Mouse (Mus musculus): ENCODE measurements around the gene Sgcd. TPM values are rescaled to one million over a fixed set of nuclear protein-coding genes. Genes with fewer than 3 reads are reported as not detected.

Gene Sgcd
- polyA plus RNA-seq, 1 experiment from 2014 or later = 1.5 TPM

- DNase-seq (ENCODE audit: low spot score) (no peak), ATAC-seq (replicated peaks; ENCODE audit: low FRiP score) (no peak)
- Histone ChIP-seq H3K9me3 (ENCODE audit: control insufficient read depth, low read length) (no peaks in the 10 kb centered on the region), H3K4me2 (no peak overlapping the region), H3K9ac (ENCODE audit: low read depth, low read length) (no peak overlapping the region), H3K27ac (ENCODE audit: low read depth, low read length) (no peak overlapping the region), H3K4me1 (replicated peaks; ENCODE audit: control insufficient read depth, insufficient read depth, low read length) (no peaks in the 10 kb centered on the region), H3K36me3 (ENCODE audit: control insufficient read depth, insufficient read depth, low read length) (no peaks in the 10 kb centered on the region), H3K4me3 (ENCODE audit: low read depth, low read length) (no peak overlapping the region), H3K27me3 (replicated peaks; ENCODE audit: control insufficient read depth, insufficient read depth, low read length) (no peaks in the 10 kb centered on the region)
Measured at GRCm38 (mm10) chr11:47305579-47305978, 683.2 kb downstream of the Sgcd start.

- H3K27ac ChIP-seq (ENCODE audit: low read depth, low read length) = no peak overlapping the region
- WGBS = 76% methylated on average over 12 of the region's 12 CpGs
Measured at GRCm38 (mm10) chr11:47304702-47305450, 683.9 kb downstream of the Sgcd start.

GRCm38 (mm10) chr11:47299777-47300176, 689.0 kb downstream of the Sgcd start:
- Histone ChIP-seq H3K4me2 (no peak overlapping the region), H3K36me3 (ENCODE audit: control insufficient read depth, insufficient read depth, low read length) (no peaks in the 10 kb centered on the region), H3K27me3 (replicated peaks; ENCODE audit: control insufficient read depth, insufficient read depth, low read length) (no peaks in the 10 kb centered on the region), H3K4me3 (ENCODE audit: low read depth, low read length) (no peak overlapping the region), H3K27ac (ENCODE audit: low read depth, low read length) (no peak overlapping the region), H3K9ac (ENCODE audit: low read depth, low read length) (no peak overlapping the region), H3K9me3 (ENCODE audit: control insufficient read depth, low read length) (no peaks in the 10 kb centered on the region), H3K4me1 (replicated peaks; ENCODE audit: control insufficient read depth, insufficient read depth, low read length) (no peaks in the 10 kb centered on the region)
- DNase-seq (ENCODE audit: low spot score) (no peak), ATAC-seq (replicated peaks; ENCODE audit: low FRiP score) (no peak)
- WGBS = 79% methylated on average over 1 of the region's 1 CpGs

More at GRCm38 (mm10) chr11:47304702-47305450, 683.9 kb downstream of the Sgcd start:
- H3K27me3 ChIP-seq (replicated peaks; ENCODE audit: control insufficient read depth, insufficient read depth, low read length) = no peaks in the 10 kb centered on the region
- H3K4me1 ChIP-seq (replicated peaks; ENCODE audit: control insufficient read depth, insufficient read depth, low read length) = no peaks in the 10 kb centered on the region
- no peak for DNase-seq (ENCODE audit: low spot score)
- H3K4me3 ChIP-seq (ENCODE audit: low read depth, low read length) = no peak overlapping the region
- H3K9me3 ChIP-seq (ENCODE audit: control insufficient read depth, low read length) = no peaks in the 10 kb centered on the region
- no peak overlapping the region for H3K9ac ChIP-seq (ENCODE audit: low read depth, low read length)
- no peak overlapping the region for H3K4me2 ChIP-seq
- ATAC-seq (replicated peaks; ENCODE audit: low FRiP score) = no peak
- H3K36me3 ChIP-seq (ENCODE audit: control insufficient read depth, insufficient read depth, low read length) = no peaks in the 10 kb centered on the region

- no peak overlapping the region for H3K9ac ChIP-seq (ENCODE audit: low read depth, low read length)
- DNase-seq (ENCODE audit: low spot score) (no peak), ATAC-seq (replicated peaks; ENCODE audit: low FRiP score) (no peak)
- no peak overlapping the region for H3K4me2 ChIP-seq
- 89% methylated on average over 1 of the region's 1 CpGs for WGBS
- no peaks in the 10 kb centered on the region for H3K36me3 ChIP-seq (ENCODE audit: control insufficient read depth, insufficient read depth, low read length)
- no peaks in the 10 kb centered on the region for H3K9me3 ChIP-seq (ENCODE audit: control insufficient read depth, low read length)
- no peaks in the 10 kb centered on the region for H3K27me3 ChIP-seq (replicated peaks; ENCODE audit: control insufficient read depth, insufficient read depth, low read length)
- no peaks in the 10 kb centered on the region for H3K4me1 ChIP-seq (replicated peaks; ENCODE audit: control insufficient read depth, insufficient read depth, low read length)
- H3K4me3 ChIP-seq (ENCODE audit: low read depth, low read length) = no peak overlapping the region
- H3K27ac ChIP-seq (ENCODE audit: low read depth, low read length) = no peak overlapping the region
Measured at GRCm38 (mm10) chr11:47297805-47298340, 690.9 kb downstream of the Sgcd start.

- DNase-seq (ENCODE audit: low spot score) (no peak), ATAC-seq (replicated peaks; ENCODE audit: low FRiP score) (no peak; the same call in 1 of the 2 replicates)
- Histone ChIP-seq H3K9me3 (ENCODE audit: control insufficient read depth, low read length) (no peaks in the 10 kb centered on the region), H3K4me2 (no peak overlapping the region), H3K4me1 (replicated peaks; ENCODE audit: control insufficient read depth, insufficient read depth, low read length) (no peaks in the 10 kb centered on the region), H3K27ac (ENCODE audit: low read depth, low read length) (no peak overlapping the region), H3K4me3 (ENCODE audit: low read depth, low read length) (no peak overlapping the region), H3K9ac (ENCODE audit: low read depth, low read length) (no peak overlapping the region), H3K27me3 (replicated peaks; ENCODE audit: control insufficient read depth, insufficient read depth, low read length) (no peaks in the 10 kb centered on the region), H3K36me3 (ENCODE audit: control insufficient read depth, insufficient read depth, low read length) (no peaks in the 10 kb centered on the region)
- 56% methylated on average over 1 of the region's 1 CpGs for WGBS
Measured at GRCm38 (mm10) chr11:47294741-47295140, 694.0 kb downstream of the Sgcd start.

GRCm38 (mm10) chr11:47276586-47276985, 712.2 kb downstream of the Sgcd start:
- 54% methylated on average over 4 of the region's 4 CpGs for WGBS
- Histone ChIP-seq H3K27ac (ENCODE audit: low read depth, low read length) (no peak overlapping the region), H3K4me3 (ENCODE audit: low read depth, low read length) (no peak overlapping the region), H3K9ac (ENCODE audit: low read depth, low read length) (no peak overlapping the region), H3K4me2 (no peak overlapping the region), H3K4me1 (replicated peaks; ENCODE audit: control insufficient read depth, insufficient read depth, low read length) (no peaks in the 10 kb centered on the region), H3K9me3 (ENCODE audit: control insufficient read depth, low read length) (no peaks in the 10 kb centered on the region), H3K36me3 (ENCODE audit: control insufficient read depth, insufficient read depth, low read length) (no peaks in the 10 kb centered on the region), H3K27me3 (replicated peaks; ENCODE audit: control insufficient read depth, insufficient read depth, low read length) (no peaks in the 10 kb centered on the region)
- DNase-seq (ENCODE audit: low spot score) (no peak), ATAC-seq (replicated peaks; ENCODE audit: low FRiP score) (no peak)

GRCm38 (mm10) chr11:47268556-47268955, 720.2 kb downstream of the Sgcd start:
- Histone ChIP-seq H3K27me3 (replicated peaks; ENCODE audit: control insufficient read depth, insufficient read depth, low read length) (no peaks in the 10 kb centered on the region), H3K9ac (ENCODE audit: low read depth, low read length) (no peak overlapping the region), H3K4me3 (ENCODE audit: low read depth, low read length) (no peak overlapping the region), H3K4me2 (no peak overlapping the region), H3K9me3 (ENCODE audit: control insufficient read depth, low read length) (no peaks in the 10 kb centered on the region), H3K36me3 (ENCODE audit: control insufficient read depth, insufficient read depth, low read length) (no peaks in the 10 kb centered on the region), H3K4me1 (replicated peaks; ENCODE audit: control insufficient read depth, insufficient read depth, low read length) (no peaks in the 10 kb centered on the region), H3K27ac (ENCODE audit: low read depth, low read length) (no peak overlapping the region)
- 83% methylated on average over 4 of the region's 4 CpGs for WGBS
- DNase-seq (ENCODE audit: low spot score) (no peak), ATAC-seq (replicated peaks; ENCODE audit: low FRiP score) (no peak)

GRCm38 (mm10) chr11:47264267-47264984, 724.3 kb downstream of the Sgcd start:
- H3K4me3 ChIP-seq (ENCODE audit: low read depth, low read length) = no peak overlapping the region

More at GRCm38 (mm10) chr11:47264267-47264984, 724.3 kb downstream of the Sgcd start:
- H3K4me2 ChIP-seq = no peak overlapping the region
- 66% methylated on average over 9 of the region's 9 CpGs for WGBS
- no peak overlapping the region for H3K9ac ChIP-seq (ENCODE audit: low read depth, low read length)
- H3K27me3 ChIP-seq (replicated peaks; ENCODE audit: control insufficient read depth, insufficient read depth, low read length) = no peaks in the 10 kb centered on the region
- DNase-seq (ENCODE audit: low spot score) (no peak), ATAC-seq (replicated peaks; ENCODE audit: low FRiP score) (no peak)
- H3K9me3 ChIP-seq (ENCODE audit: control insufficient read depth, low read length) = no peaks in the 10 kb centered on the region
- H3K36me3 ChIP-seq (ENCODE audit: control insufficient read depth, insufficient read depth, low read length) = no peaks in the 10 kb centered on the region
- no peak overlapping the region for H3K27ac ChIP-seq (ENCODE audit: low read depth, low read length)
- H3K4me1 ChIP-seq (replicated peaks; ENCODE audit: control insufficient read depth, insufficient read depth, low read length) = no peaks in the 10 kb centered on the region

Measured in liver, embryonic 11.5 days (tissue).